In genomic region chr1:38766254-38766653, GRCm38 (mm10) we compare ENCODE assay signal across 12 mouse cellular contexts.
DNase-seq lines count a peak whose midpoint lies in the region; ATAC-seq lines count a peak whose summit lies in the region.
"Had no signal": no experiment of that assay in that cellular context is flagged by ENCODE, and none has a peak within 500 bp of the region (broad histone marks: within the 10 kb centered on the region; RNA-seq: fewer than 3 reads in every experiment).

No protein-coding gene starts in this region.

- no peaks in the 10 kb centered on the region for H3K9me3 ChIP-seq in intestine, embryonic 14.5 days (ENCODE audit: control insufficient read depth, low read length)
- no peaks in the 10 kb centered on the region for H3K9me3 ChIP-seq in intestine, embryonic 15.5 days
- H3K9me3 ChIP-seq in neural tube, embryonic 12.5 days = no peaks in the 10 kb centered on the region
- H3K9me3 ChIP-seq in neural tube, embryonic 15.5 days (replicated peaks) = no peaks in the 10 kb centered on the region
- H3K9me3 ChIP-seq in hindbrain, embryonic 16.5 days (ENCODE audit: control insufficient read depth, low read length) = no peaks in the 10 kb centered on the region
- H3K9me3 ChIP-seq in neural tube, embryonic 14.5 days (ENCODE audit: control insufficient read depth, low read length) = no peaks in the 10 kb centered on the region
- H3K9me3 ChIP-seq: lung, embryonic 15.5 days had no signal

- ATAC-seq in intestine, embryonic 14.5 days (replicated peaks; ENCODE audit: low FRiP score, low TSS enrichment, low read depth) = no peak
- ATAC-seq in intestine, embryonic 15.5 days = no peak
- no peak for ATAC-seq in neural tube, embryonic 12.5 days (ENCODE audit: low FRiP score, low read depth)
- no peak for ATAC-seq in neural tube, embryonic 15.5 days (ENCODE audit: low FRiP score)
- ATAC-seq in hindbrain, embryonic 16.5 days = peak; percentile 46; the same call in 1 of the 2 replicates
- 0 out of 2 replicates have a peak, but pooled peaks have one; percentile 35 for ATAC-seq in neural tube, embryonic 14.5 days (ENCODE audit: low read depth)
- ATAC-seq: CD4-positive, CD25-positive, alpha-beta regulatory T cell, adult 4 months; Patski had no signal

- no peak for DNase-seq in intestine, embryonic 14.5 days (ENCODE audit: low spot score)
- no peak for DNase-seq in ovary, postnatal 14 days (ENCODE audit: low spot score)
- DNase-seq in thymus, postnatal 10 days (ENCODE audit: low spot score in 2 of 2) = no peak
- DNase-seq: adrenal gland, adult 8-10 months had no signal

- no peak overlapping the region for H3K4me2 ChIP-seq in intestine, embryonic 14.5 days (ENCODE audit: low read length)
- H3K4me2 ChIP-seq in intestine, embryonic 15.5 days (replicated peaks) = no peak overlapping the region
- peak overlapping the region; percentile 46; the same call in 1 of the 2 replicates for H3K4me2 ChIP-seq in neural tube, embryonic 12.5 days (replicated peaks)
- H3K4me2 ChIP-seq in neural tube, embryonic 15.5 days = no peak overlapping the region
- no peak overlapping the region for H3K4me2 ChIP-seq in hindbrain, embryonic 16.5 days (ENCODE audit: low read length)
- H3K4me2 ChIP-seq in neural tube, embryonic 14.5 days (ENCODE audit: low read depth, low read length) = no peak overlapping the region

- H3K36me3 ChIP-seq in intestine, embryonic 14.5 days (ENCODE audit: control insufficient read depth, insufficient read depth, low read length) = no peaks in the 10 kb centered on the region
- no peaks in the 10 kb centered on the region for H3K36me3 ChIP-seq in intestine, embryonic 15.5 days
- H3K36me3 ChIP-seq in neural tube, embryonic 12.5 days = no peaks in the 10 kb centered on the region
- no peaks in the 10 kb centered on the region for H3K36me3 ChIP-seq in neural tube, embryonic 15.5 days
- no peaks in the 10 kb centered on the region for H3K36me3 ChIP-seq in hindbrain, embryonic 16.5 days (ENCODE audit: control insufficient read depth, insufficient read depth, low read length)
- H3K36me3 ChIP-seq in neural tube, embryonic 14.5 days (ENCODE audit: control insufficient read depth, insufficient read depth, low read length) = no peaks in the 10 kb centered on the region
- H3K36me3 ChIP-seq: lung, embryonic 15.5 days had no signal

- peak overlapping the region; percentile 9; the same call in 1 of the 2 replicates for H3K27ac ChIP-seq in intestine, embryonic 14.5 days (ENCODE audit: low read depth)
- H3K27ac ChIP-seq in intestine, embryonic 15.5 days = no peak overlapping the region
- H3K27ac ChIP-seq in neural tube, embryonic 12.5 days = no peak overlapping the region
- no peak overlapping the region for H3K27ac ChIP-seq in neural tube, embryonic 15.5 days (replicated peaks)
- no peak overlapping the region for H3K27ac ChIP-seq in hindbrain, embryonic 16.5 days (ENCODE audit: low read depth, low read length)
- no peak overlapping the region for H3K27ac ChIP-seq in neural tube, embryonic 14.5 days (ENCODE audit: low read depth, low read length)

- 34% methylated on average over 4 of the region's 4 CpGs for WGBS in intestine, embryonic 14.5 days
- 42% methylated on average over 4 of the region's 4 CpGs for WGBS in intestine, embryonic 15.5 days
- 29% methylated on average over 4 of the region's 4 CpGs for WGBS in neural tube, embryonic 12.5 days
- 25% methylated on average over 4 of the region's 4 CpGs for WGBS in neural tube, embryonic 15.5 days
- 35% methylated on average over 4 of the region's 4 CpGs for WGBS in hindbrain, embryonic 16.5 days
- WGBS in neural tube, embryonic 14.5 days = 27% methylated on average over 4 of the region's 4 CpGs

- H3K4me3 ChIP-seq in intestine, embryonic 14.5 days (ENCODE audit: low read depth, low read length) = no peak overlapping the region
- no peak overlapping the region for H3K4me3 ChIP-seq in intestine, embryonic 15.5 days (replicated peaks)
- no peak overlapping the region for H3K4me3 ChIP-seq in neural tube, embryonic 12.5 days
- H3K4me3 ChIP-seq in neural tube, embryonic 15.5 days (replicated peaks) = no peak overlapping the region
- no peak overlapping the region for H3K4me3 ChIP-seq in hindbrain, embryonic 16.5 days (ENCODE audit: low read length)
- no peak overlapping the region for H3K4me3 ChIP-seq in neural tube, embryonic 14.5 days (ENCODE audit: low read depth, low read length)
- H3K4me3 ChIP-seq: lung, embryonic 15.5 days had no signal

- H3K9ac ChIP-seq in intestine, embryonic 14.5 days (ENCODE audit: low read length) = no peak overlapping the region
- H3K9ac ChIP-seq in intestine, embryonic 15.5 days = no peak overlapping the region
- H3K9ac ChIP-seq in neural tube, embryonic 12.5 days = no peak overlapping the region
- no peak overlapping the region for H3K9ac ChIP-seq in neural tube, embryonic 15.5 days (replicated peaks)
- H3K9ac ChIP-seq in hindbrain, embryonic 16.5 days (ENCODE audit: low read depth, low read length) = no peak overlapping the region
- H3K9ac ChIP-seq in neural tube, embryonic 14.5 days (replicated peaks; ENCODE audit: low read depth, low read length) = no peak overlapping the region
- H3K9ac ChIP-seq: lung, embryonic 15.5 days had no signal

- H3K27me3 ChIP-seq in intestine, embryonic 14.5 days (replicated peaks; ENCODE audit: control insufficient read depth, insufficient read depth, low read length) = no peaks in the 10 kb centered on the region
- no peaks in the 10 kb centered on the region for H3K27me3 ChIP-seq in intestine, embryonic 15.5 days (replicated peaks)
- no peaks in the 10 kb centered on the region for H3K27me3 ChIP-seq in neural tube, embryonic 12.5 days (replicated peaks)
- no peaks in the 10 kb centered on the region for H3K27me3 ChIP-seq in neural tube, embryonic 15.5 days (replicated peaks)
- H3K27me3 ChIP-seq in hindbrain, embryonic 16.5 days (replicated peaks; ENCODE audit: control insufficient read depth, insufficient read depth, low read length) = no peaks in the 10 kb centered on the region
- H3K27me3 ChIP-seq in neural tube, embryonic 14.5 days (ENCODE audit: control insufficient read depth, insufficient read depth, low read length) = no peaks in the 10 kb centered on the region
- H3K27me3 ChIP-seq: lung, embryonic 15.5 days; Patski had no signal

- peaks cover 16% of the 10 kb centered on the region for H3K4me1 ChIP-seq in intestine, embryonic 14.5 days (replicated peaks; ENCODE audit: control insufficient read depth, insufficient read depth, low read length)
- 0 out of 2 replicates have a peak, but pooled peaks cover 4% of the 10 kb centered on the region for H3K4me1 ChIP-seq in intestine, embryonic 15.5 days (replicated peaks)
- H3K4me1 ChIP-seq in neural tube, embryonic 12.5 days = peaks cover 20% of the 10 kb centered on the region; the same call in 1 of the 2 replicates
- H3K4me1 ChIP-seq in neural tube, embryonic 15.5 days = peaks cover 32% of the 10 kb centered on the region
- H3K4me1 ChIP-seq in hindbrain, embryonic 16.5 days (ENCODE audit: control insufficient read depth, insufficient read depth, low read depth, low read length) = peaks cover 5% of the 10 kb centered on the region
- peaks cover 18% of the 10 kb centered on the region for H3K4me1 ChIP-seq in neural tube, embryonic 14.5 days (ENCODE audit: control insufficient read depth, insufficient read depth, low read length)

Comparison
In these comparisons a context has a peak if more than half of its experiments do, and no peak if none do; other contexts are left out.
1. ATAC-seq: peak in hindbrain, embryonic 16.5 days (single experiment) and neural tube, embryonic 14.5 days (single experiment); none in intestine, embryonic 14.5 days (single experiment), intestine, embryonic 15.5 days (single experiment), neural tube, embryonic 12.5 days (single experiment) and neural tube, embryonic 15.5 days (single experiment).